Mouse (Mus musculus) heart, postnatal 4 days (tissue): ENCODE data around the gene Sgta. TPM values are rescaled to one million over a fixed set of nuclear protein-coding genes. Genes with fewer than 3 reads are reported as not detected.

ENCODE experiments used
- microRNA-seq, 2 experiments: library from miRNA; unstranded; fragments of <30 nt; microRNA quantifications; one replicate each; pipeline ENCODE4 v1.2.0; 2021 to 2022
- total RNA-seq, 2 experiments: library from RNA; stranded (reverse); gene quantifications; 2 replicates each; pipeline ENCODE4 v1.2.3; 2021

Gene Sgta
- total RNA-seq, 2 experiments from 2014 or later, result 102 to 103 TPM

Small RNA genes within 50 kb of the gene (microRNA-seq; reads per million reads assigned to microRNA genes)
- gene Mir5615-1 (0 reads per million in 2 experiments), gene Mir5615-2 (0 reads per million in 2 experiments)

Other genes starting within 250 kb of the Sgta start
- 1 to 10 TPM in 1 of 2 experiments, under 1 TPM in 1; 0.62 to 1.6 TPM for gene Jsrp1, start 246.7 kb downstream of the Sgta start, total RNA-seq
- gene Oaz1, start 233.5 kb downstream of the Sgta start, total RNA-seq, result 1,000 to 10,000 TPM; 1,002 to 1,049 TPM
- 1 to 10 TPM; 1.8 to 2.5 TPM for gene Lingo3, start 216.1 kb downstream of the Sgta start, total RNA-seq
- gene Lsm7, start 205.0 kb downstream of the Sgta start, total RNA-seq, result 10 to 100 TPM; 29.9 to 35.0 TPM
- gene Sppl2b, start 204.9 kb downstream of the Sgta start, total RNA-seq, result 10 to 100 TPM; 23.4 to 24.8 TPM
- gene Tmprss9, start 188.3 kb downstream of the Sgta start, total RNA-seq, result not detected
- 100 to 1,000 TPM; 162 to 169 TPM for gene Timm13, start 159.2 kb downstream of the Sgta start, total RNA-seq
- 10 to 100 TPM; 15.5 to 17.2 TPM for gene Lmnb2, start 141.9 kb downstream of the Sgta start, total RNA-seq
- 1 to 10 TPM; 6.4 to 9.5 TPM for gene Gadd45b, start 130.1 kb downstream of the Sgta start, total RNA-seq
- under 1 TPM; 0.38 to 0.47 TPM for gene Gng7, start 45.2 kb downstream of the Sgta start, total RNA-seq
- not detected for gene Diras1, start 34.5 kb downstream of the Sgta start, total RNA-seq
- gene Slc39a3, start 22.8 kb downstream of the Sgta start, total RNA-seq, result 1 to 10 TPM; 7.6 to 7.8 TPM
- 10 to 100 TPM; 14.5 to 15.5 TPM for gene Thop1, start 9.9 kb upstream of the Sgta start, total RNA-seq
- 1 to 10 TPM; 1.8 to 2.3 TPM for gene Creb3l3, start 38.7 kb upstream of the Sgta start, total RNA-seq
- gene Map2k2, start 45.7 kb upstream of the Sgta start, total RNA-seq, result 100 to 1,000 TPM; 134 to 141 TPM
- gene Zbtb7a, start 75.0 kb upstream of the Sgta start, total RNA-seq, result 10 to 100 TPM; 37.0 to 43.0 TPM
- 10 to 100 TPM; 17.5 to 18.6 TPM for gene Pias4, start 107.7 kb upstream of the Sgta start, total RNA-seq
- 1,000 to 10,000 TPM; 1,326 to 1,351 TPM for gene Eef2, start 116.5 kb upstream of the Sgta start, total RNA-seq
- 10 to 100 TPM; 41.9 to 45.7 TPM for gene Dapk3, start 122.8 kb upstream of the Sgta start, total RNA-seq
- gene 4930442H23Rik, start 123.7 kb upstream of the Sgta start, total RNA-seq, result not detected
- 10 to 100 TPM; 44.1 to 74.9 TPM for gene Nmrk2, start 141.9 kb upstream of the Sgta start, total RNA-seq
- under 1 TPM; 0.23 to 0.24 TPM for gene Atcay, start 170.7 kb upstream of the Sgta start, total RNA-seq
- gene Zfr2, start 173.0 kb upstream of the Sgta start, total RNA-seq, result 1 to 10 TPM; 4.2 to 5.5 TPM
- under 1 TPM; 0.21 to 0.56 TPM for gene Matk, start 192.8 kb upstream of the Sgta start, total RNA-seq
- 100 to 1,000 TPM; 118 to 125 TPM for gene Mrpl54, start 206.8 kb upstream of the Sgta start, total RNA-seq
- 10 to 100 TPM; 49.0 to 53.0 TPM for gene Apba3, start 206.8 kb upstream of the Sgta start, total RNA-seq
- gene Tjp3, start 231.4 kb upstream of the Sgta start, total RNA-seq, result under 1 TPM in 1 of 2 experiments, not detected in 1; 0.50 TPM
- 10 to 100 TPM; 52.0 to 55.4 TPM for gene Pip5k1c, start 232.8 kb upstream of the Sgta start, total RNA-seq